Mouse (Mus musculus) kidney, embryonic 14.5 days (tissue): ENCODE measurements around the gene Ecpas. TPM values are rescaled to one million over a fixed set of nuclear protein-coding genes. Genes with fewer than 3 reads are reported as not detected.

Experiments used
- ATAC-seq: fragments of 200-750 bp; cut with Nextera tagmentation; 2 replicates; pipeline ENCODE4 v1.8.0; 2017; ENCODE audit warnings: moderate number of reproducible peaks, mild to moderate bottlenecking, moderate TSS enrichment, moderate library complexity; ENCODE audit not compliant: low FRiP score, low TSS enrichment
- H3K27ac ChIP-seq: fragments of 300-500 bp; sonication (generic); 2 replicates; pipeline ENCODE4 v1.5.1; 2014; ENCODE audit warnings: low read depth, mild to moderate bottlenecking, low read length, moderate library complexity, mixed read lengths
- H3K27me3 ChIP-seq: fragments of 300-500 bp; sonication (generic); 2 replicates; pipeline ENCODE4 v1.6.1; 2014; ENCODE audit warnings: mild to moderate bottlenecking, low read length; ENCODE audit not compliant: control insufficient read depth, insufficient read depth
- H3K36me3 ChIP-seq: fragments of 300-500 bp; sonication (generic); 2 replicates; pipeline ENCODE4 v1.6.1; 2014; ENCODE audit warnings: low read length, mixed read lengths; ENCODE audit not compliant: control insufficient read depth, insufficient read depth
- H3K4me1 ChIP-seq: fragments of 300-500 bp; sonication (generic); 2 replicates; pipeline ENCODE4 v1.6.1; 2014; ENCODE audit warnings: low read length, mixed read lengths; ENCODE audit not compliant: control insufficient read depth, insufficient read depth
- H3K4me2 ChIP-seq: fragments of 300-500 bp; sonication (generic); replicated peaks from 2 replicates; pipeline ENCODE4 v1.6.1; 2014; ENCODE audit warnings: low read depth, mild to moderate bottlenecking, low read length
- H3K4me3 ChIP-seq: fragments of 300-500 bp; sonication (generic); 2 replicates; pipeline ENCODE4 v1.5.1; 2014; ENCODE audit warnings: mild to moderate bottlenecking, low read length
- H3K9ac ChIP-seq: fragments of 300-500 bp; sonication (generic); 2 replicates; pipeline ENCODE4 v1.6.1; 2014; ENCODE audit warnings: low read depth, mild to moderate bottlenecking, low read length, moderate library complexity
- H3K9me3 ChIP-seq: fragments of 300-500 bp; sonication (generic); 2 replicates; pipeline ENCODE4 v1.6.1; 2016; ENCODE audit warnings: low read length; ENCODE audit not compliant: control insufficient read depth
- WGBS: fragments of 180-500 bp; shearing (Covaris S2); extraction: QIAGEN DNeasy Blood & Tissue Kit; methylation state at CpG from one replicate; pipeline ENCODE4 v1.1.7; 2014; 5-methylcytosine and 5-hydroxymethylcytosine counted together
- polyA plus RNA-seq: library from polyadenylated mRNA; unstranded; fragments of >200 nt; fragmentation: Nextera tagmentation; extraction: Ambion mirVana; gene quantifications from 2 replicates; pipeline ENCODE4 v1.2.1, GENCODE M21; 2014

Gene Ecpas
- polyA plus RNA-seq, 1 experiment from 2014 or later = 51.2 TPM

GRCm38 (mm10) chr4:58832908-58833307 is 79.6 kb downstream of the Ecpas start:
- 86% methylated on average over 3 of the region's 3 CpGs for WGBS
- Histone ChIP-seq H3K36me3 (peaks cover 39% of the 10 kb centered on the region; the same call in 1 of the 2 replicates), H3K9ac (no peak overlapping the region), H3K27ac (no peak overlapping the region), H3K27me3 (no peaks in the 10 kb centered on the region), H3K9me3 (no peaks in the 10 kb centered on the region), H3K4me1 (no peaks in the 10 kb centered on the region), H3K4me2 (no peak overlapping the region), H3K4me3 (no peak overlapping the region)
- ATAC-seq = no peak

GRCm38 (mm10) chr4:58825921-58826320 is 86.6 kb downstream of the Ecpas start:
- ATAC-seq = no peak
- Histone ChIP-seq H3K9ac (no peak overlapping the region), H3K9me3 (no peaks in the 10 kb centered on the region), H3K4me1 (no peaks in the 10 kb centered on the region), H3K36me3 (peaks cover 58% of the 10 kb centered on the region), H3K4me2 (no peak overlapping the region), H3K27me3 (no peaks in the 10 kb centered on the region), H3K4me3 (no peak overlapping the region), H3K27ac (no peak overlapping the region)
- 95% methylated on average over 4 of the region's 4 CpGs for WGBS

GRCm38 (mm10) chr4:58787616-58788015 is 124.9 kb downstream of the Ecpas start, which contains the start of gene Olfr267:
Gene Olfr267, minus strand, starts transcription at chr4:58787716.
- Histone ChIP-seq H3K27me3 (no peaks in the 10 kb centered on the region), H3K9me3 (no peaks in the 10 kb centered on the region), H3K4me3 (no peak within 1 kb of the TSS), H3K4me1 (no peaks in the 10 kb centered on the region), H3K36me3 (no peaks in the 10 kb centered on the region), H3K4me2 (no peak within 1 kb of the TSS), H3K27ac (no peak within 1 kb of the TSS), H3K9ac (no peak within 1 kb of the TSS)
- ATAC-seq = no peak

GRCm38 (mm10) chr4:58786659-58787058 is 125.9 kb downstream of the Ecpas start:
- H3K9me3 ChIP-seq = no peaks in the 10 kb centered on the region
- WGBS = 78% methylated on average over 3 of the region's 3 CpGs
- no peak overlapping the region for H3K4me2 ChIP-seq
- no peak for ATAC-seq
- no peak overlapping the region for H3K27ac ChIP-seq
- no peak overlapping the region for H3K4me3 ChIP-seq
- no peaks in the 10 kb centered on the region for H3K27me3 ChIP-seq
- no peaks in the 10 kb centered on the region for H3K36me3 ChIP-seq
- H3K4me1 ChIP-seq = no peaks in the 10 kb centered on the region
- no peak overlapping the region for H3K9ac ChIP-seq

- 84% methylated on average over 3 of the region's 3 CpGs for WGBS
- Histone ChIP-seq H3K9ac (no peak overlapping the region), H3K4me2 (no peak overlapping the region)
Observed at GRCm38 (mm10) chr4:58763417-58763816, 149.1 kb downstream of the Ecpas start.

GRCm38 (mm10) chr4:58749510-58749909 is 163.0 kb downstream of the Ecpas start:
- Histone ChIP-seq H3K4me1 (0 out of 2 replicates have a peak, but pooled peaks cover 4% of the 10 kb centered on the region), H3K27ac (no peak overlapping the region), H3K9ac (no peak overlapping the region), H3K27me3 (no peaks in the 10 kb centered on the region), H3K4me3 (no peak overlapping the region), H3K9me3 (no peaks in the 10 kb centered on the region), H3K4me2 (no peak overlapping the region), H3K36me3 (no peaks in the 10 kb centered on the region)
- 58% methylated on average over 2 of the region's 2 CpGs for whole genome bisulfite sequencing
- no peak for ATAC-seq

More at GRCm38 (mm10) chr4:58763417-58763816, 149.1 kb downstream of the Ecpas start:
- H3K4me3 ChIP-seq = no peak overlapping the region
- H3K27me3 ChIP-seq = no peaks in the 10 kb centered on the region
- H3K9me3 ChIP-seq = no peaks in the 10 kb centered on the region
- no peaks in the 10 kb centered on the region for H3K4me1 ChIP-seq
- H3K27ac ChIP-seq = no peak overlapping the region
- H3K36me3 ChIP-seq = no peaks in the 10 kb centered on the region
- ATAC-seq = no peak

- no peak for ATAC-seq
- WGBS = 48% methylated on average over 10 of the region's 10 CpGs
- Histone ChIP-seq H3K4me3 (no peak overlapping the region), H3K36me3 (no peaks in the 10 kb centered on the region), H3K4me1 (0 out of 2 replicates have a peak, but pooled peaks cover 4% of the 10 kb centered on the region), H3K4me2 (no peak overlapping the region; the same call in 1 of the 2 replicates), H3K9ac (no peak overlapping the region), H3K27me3 (no peaks in the 10 kb centered on the region), H3K9me3 (no peaks in the 10 kb centered on the region), H3K27ac (no peak overlapping the region)
Observed at GRCm38 (mm10) chr4:58749101-58749500, 163.4 kb downstream of the Ecpas start.

Other genes with a start within 250 kb of the Ecpas start
- gene Olfr267, start 125.0 kb downstream of the Ecpas start, polyA plus RNA-seq = 0.12 TPM in 1 of 2 replicates, not detected in the other
- gene Zkscan16, start 30.9 kb upstream of the Ecpas start, polyA plus RNA-seq = 0.54 and 1.2 TPM in 2 replicates
- gene Ptgr1, start 74.4 kb upstream of the Ecpas start, polyA plus RNA-seq = 25.3 and 29.2 TPM in 2 replicates
- 12.5 and 14.0 TPM in 2 replicates for gene Dnajc25, start 82.3 kb upstream of the Ecpas start, polyA plus RNA-seq
- 10.8 and 14.6 TPM in 2 replicates for gene Gm20503, start 90.5 kb upstream of the Ecpas start, polyA plus RNA-seq
- 113 and 148 TPM in 2 replicates for gene Gng10, start 122.3 kb upstream of the Ecpas start, polyA plus RNA-seq
- gene AI481877, start 226.2 kb upstream of the Ecpas start, polyA plus RNA-seq = not detected in 2 replicates